Mouse (Mus musculus) neural tube, embryonic 14.5 days (tissue): Measurements from ENCODE around the gene Bdh1. TPM values are rescaled to one million over a fixed set of nuclear protein-coding genes. Genes with fewer than 3 reads are reported as not detected.

Experiments
- ATAC-seq: fragments of 200-750 bp; cut with Nextera tagmentation; 2 replicates; pipeline ENCODE4 v1.8.0; 2017; ENCODE audit warnings: low read depth, mild to moderate bottlenecking, moderate TSS enrichment, moderate library complexity
- H3K27ac ChIP-seq: fragments of 300-500 bp; sonication (generic); 2 replicates; pipeline ENCODE4 v1.5.1; 2014; ENCODE audit warnings: low read depth, mild to moderate bottlenecking, control low read depth, low read length, moderate library complexity, mixed read lengths
- H3K27me3 ChIP-seq: fragments of 300-500 bp; sonication (generic); 2 replicates; pipeline ENCODE4 v1.6.1; 2014; ENCODE audit warnings: low read length; ENCODE audit not compliant: control insufficient read depth, insufficient read depth
- H3K36me3 ChIP-seq: fragments of 300-500 bp; sonication (generic); 2 replicates; pipeline ENCODE4 v1.6.1; 2014; ENCODE audit warnings: low read length, mixed read lengths; ENCODE audit not compliant: control insufficient read depth, insufficient read depth
- H3K4me1 ChIP-seq: fragments of 300-500 bp; sonication (generic); 2 replicates; pipeline ENCODE4 v1.6.1; 2014; ENCODE audit warnings: low read length; ENCODE audit not compliant: control insufficient read depth, insufficient read depth
- H3K4me2 ChIP-seq: fragments of 300-500 bp; sonication (generic); 2 replicates; pipeline ENCODE4 v1.6.1; 2014; ENCODE audit warnings: mild to moderate bottlenecking, low read depth, low read length, control low read depth
- H3K4me3 ChIP-seq: fragments of 300-500 bp; sonication (generic); 2 replicates; pipeline ENCODE4 v1.5.1; 2014; ENCODE audit warnings: low read depth, low read length, control low read depth, mixed read lengths
- H3K9ac ChIP-seq: fragments of 300-500 bp; sonication (generic); replicated peaks from 2 replicates; pipeline ENCODE4 v1.6.1; 2014; ENCODE audit warnings: low read depth, mild to moderate bottlenecking, control low read depth, low read length, mixed read lengths
- H3K9me3 ChIP-seq: fragments of 300-500 bp; sonication (generic); 2 replicates; pipeline ENCODE4 v1.6.1; 2016; ENCODE audit warnings: low read length; ENCODE audit not compliant: control insufficient read depth
- WGBS: fragments of 180-500 bp; shearing (Covaris S2); extraction: QIAGEN DNeasy Blood & Tissue Kit; methylation state at CpG from one replicate; pipeline ENCODE4 v1.1.7; 2014; 5-methylcytosine and 5-hydroxymethylcytosine counted together
- polyA plus RNA-seq: library from polyadenylated mRNA; unstranded; fragments of >200 nt; fragmentation: Nextera tagmentation; extraction: Ambion mirVana; gene quantifications from 2 replicates; pipeline ENCODE4 v1.2.1, GENCODE M21; 2014

Gene Bdh1
- polyA plus RNA-seq, 1 experiment from 2014 or later: 110 TPM

DNA sequence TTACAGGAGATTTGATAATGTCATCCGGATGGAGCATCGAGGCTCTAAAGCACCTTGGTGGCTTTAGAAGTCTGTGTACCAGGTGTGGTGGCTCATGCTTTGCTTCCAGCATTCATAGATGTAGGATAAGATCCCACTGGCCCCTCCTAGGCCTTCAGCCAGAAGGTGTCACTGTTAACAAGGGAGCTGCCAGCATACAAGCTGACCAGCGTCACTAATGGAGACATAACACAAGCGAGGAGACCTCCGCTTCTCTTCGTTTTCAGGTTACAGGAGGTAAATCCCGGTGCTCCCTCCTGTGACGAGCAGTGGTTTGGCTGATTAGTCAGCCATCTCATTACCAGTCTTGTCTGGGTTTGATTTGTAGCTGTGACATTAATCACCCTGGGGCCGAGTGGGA is 14.0 kb downstream of the Bdh1 start:
- H3K27ac ChIP-seq: no peak overlapping the region
- peaks cover 4% of the 10 kb centered on the region for H3K36me3 ChIP-seq
- H3K9me3 ChIP-seq: no peaks in the 10 kb centered on the region
- no peaks in the 10 kb centered on the region for H3K27me3 ChIP-seq
- H3K4me3 ChIP-seq: no peak overlapping the region
- H3K4me1 ChIP-seq: peaks cover 3% of the 10 kb centered on the region; the same call in 1 of the 2 replicates
- ATAC-seq: no peak
- no peak overlapping the region for H3K4me2 ChIP-seq
- no peak overlapping the region for H3K9ac ChIP-seq
- 53% methylated on average over 9 of the region's 9 CpGs for WGBS

DNA sequence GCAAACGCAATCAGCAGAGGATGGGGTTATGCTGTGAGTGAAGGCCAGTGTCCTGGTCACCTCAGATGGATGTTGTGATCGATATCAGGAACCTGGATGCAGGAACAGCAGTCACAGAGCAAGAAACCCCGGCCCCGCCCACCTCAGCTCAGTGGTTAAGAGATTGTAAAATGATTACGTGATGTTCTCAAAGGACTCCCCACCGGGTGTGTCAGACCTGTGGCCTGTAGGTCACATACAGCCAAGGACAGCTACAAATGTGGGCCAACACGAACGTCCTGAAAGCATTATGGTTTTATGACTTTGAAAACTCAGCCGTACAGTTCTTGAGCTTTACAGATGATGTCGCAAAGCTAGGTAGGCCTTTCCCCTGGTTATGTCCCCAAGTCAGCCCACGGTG is 15.3 kb downstream of the Bdh1 start:
- H3K27me3 ChIP-seq: no peaks in the 10 kb centered on the region
- 82% methylated on average over 11 of the region's 11 CpGs for WGBS
- peaks cover 3% of the 10 kb centered on the region; the same call in 1 of the 2 replicates for H3K4me1 ChIP-seq
- no peak for ATAC-seq
- H3K9ac ChIP-seq: no peak overlapping the region
- H3K4me3 ChIP-seq: no peak overlapping the region
- H3K4me2 ChIP-seq: no peak overlapping the region
- no peaks in the 10 kb centered on the region for H3K9me3 ChIP-seq
- peaks cover 4% of the 10 kb centered on the region for H3K36me3 ChIP-seq
- no peak overlapping the region for H3K27ac ChIP-seq

DNA sequence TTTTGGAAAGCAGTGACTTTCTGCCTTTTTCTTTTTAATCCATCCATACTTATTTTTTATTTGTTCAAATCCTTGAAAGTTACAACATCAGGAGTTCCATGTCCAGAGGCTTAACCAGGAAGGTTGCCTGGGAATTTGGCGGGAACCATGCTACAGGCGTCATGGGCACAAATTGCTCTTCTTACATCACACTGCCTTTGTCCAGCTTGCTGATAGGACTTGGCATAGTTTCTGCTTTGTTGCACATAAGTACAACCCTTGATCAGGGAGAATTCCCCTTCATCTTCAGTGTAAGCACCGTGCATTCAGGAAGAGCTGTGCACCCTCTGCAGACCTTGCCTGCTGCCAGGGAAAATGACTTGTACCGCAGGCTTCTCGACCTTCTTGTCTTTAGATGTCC is 17.4 kb downstream of the Bdh1 start:
- WGBS: 94% methylated on average over 5 of the region's 5 CpGs

DNA sequence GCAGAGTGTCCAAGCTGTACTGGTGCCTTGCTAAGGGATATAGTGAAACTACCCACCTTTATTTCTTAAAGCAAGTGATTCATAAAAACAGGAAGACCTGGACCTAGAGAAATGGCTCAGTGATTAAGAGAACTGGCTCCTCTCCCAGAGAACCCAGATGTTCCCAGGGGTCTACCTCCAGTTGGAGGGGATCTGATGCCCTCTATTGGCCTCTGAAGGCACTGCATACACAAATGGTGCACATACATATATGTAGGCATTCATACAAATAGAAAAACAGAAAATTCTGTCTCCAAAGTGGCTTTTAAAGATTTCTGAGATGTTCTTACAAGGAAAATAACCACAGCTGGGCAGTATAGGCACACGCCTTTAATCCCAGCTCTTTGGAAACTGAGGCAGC is 18.0 kb downstream of the Bdh1 start:
- H3K27ac ChIP-seq: no peak overlapping the region
- H3K9me3 ChIP-seq: no peaks in the 10 kb centered on the region
- no peak overlapping the region for H3K9ac ChIP-seq
- no peak overlapping the region for H3K4me2 ChIP-seq
- H3K4me3 ChIP-seq: no peak overlapping the region
- 100% methylated on average over 1 of the region's 1 CpGs for WGBS
- ATAC-seq: no peak
- no peaks in the 10 kb centered on the region for H3K27me3 ChIP-seq
- H3K4me1 ChIP-seq: 0 out of 2 replicates have a peak, but pooled peaks cover 3% of the 10 kb centered on the region
- peaks cover 4% of the 10 kb centered on the region for H3K36me3 ChIP-seq

More for the DNA sequence above, 17.4 kb downstream of the Bdh1 start:
- no peak overlapping the region for H3K27ac ChIP-seq
- no peak overlapping the region for H3K4me3 ChIP-seq
- H3K4me2 ChIP-seq: no peak overlapping the region
- no peak for ATAC-seq
- no peak overlapping the region for H3K9ac ChIP-seq
- H3K4me1 ChIP-seq: 0 out of 2 replicates have a peak, but pooled peaks cover 3% of the 10 kb centered on the region
- H3K9me3 ChIP-seq: no peaks in the 10 kb centered on the region
- no peaks in the 10 kb centered on the region for H3K27me3 ChIP-seq
- peaks cover 4% of the 10 kb centered on the region for H3K36me3 ChIP-seq

DNA sequence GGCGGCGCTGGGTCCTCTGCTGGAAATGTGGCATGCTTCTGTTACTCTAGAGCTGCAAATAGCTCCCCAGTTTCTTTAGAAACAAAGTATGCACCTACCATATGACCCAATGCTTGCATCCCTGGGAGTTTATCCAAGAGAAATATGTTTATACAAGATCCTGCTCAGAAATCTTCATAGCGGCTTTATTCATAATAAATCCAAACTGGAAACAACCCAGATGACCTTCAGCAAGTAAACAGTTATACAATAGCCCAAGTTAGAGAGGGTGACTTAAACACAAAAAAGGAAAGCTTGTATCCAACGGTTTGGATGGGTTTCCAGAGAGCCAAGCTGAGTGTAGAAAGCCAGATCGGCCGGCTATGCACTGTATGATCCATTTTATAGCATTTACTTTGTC is 22.4 kb downstream of the Bdh1 start:
- no peak overlapping the region for H3K27ac ChIP-seq
- no peaks in the 10 kb centered on the region for H3K27me3 ChIP-seq
- H3K9ac ChIP-seq: no peak overlapping the region
- peaks cover 10% of the 10 kb centered on the region for H3K36me3 ChIP-seq
- ATAC-seq: no peak
- no peak overlapping the region for H3K4me3 ChIP-seq
- no peaks in the 10 kb centered on the region for H3K9me3 ChIP-seq
- 95% methylated on average over 6 of the region's 6 CpGs for WGBS
- no peak overlapping the region for H3K4me2 ChIP-seq
- no peaks in the 10 kb centered on the region for H3K4me1 ChIP-seq

DNA sequence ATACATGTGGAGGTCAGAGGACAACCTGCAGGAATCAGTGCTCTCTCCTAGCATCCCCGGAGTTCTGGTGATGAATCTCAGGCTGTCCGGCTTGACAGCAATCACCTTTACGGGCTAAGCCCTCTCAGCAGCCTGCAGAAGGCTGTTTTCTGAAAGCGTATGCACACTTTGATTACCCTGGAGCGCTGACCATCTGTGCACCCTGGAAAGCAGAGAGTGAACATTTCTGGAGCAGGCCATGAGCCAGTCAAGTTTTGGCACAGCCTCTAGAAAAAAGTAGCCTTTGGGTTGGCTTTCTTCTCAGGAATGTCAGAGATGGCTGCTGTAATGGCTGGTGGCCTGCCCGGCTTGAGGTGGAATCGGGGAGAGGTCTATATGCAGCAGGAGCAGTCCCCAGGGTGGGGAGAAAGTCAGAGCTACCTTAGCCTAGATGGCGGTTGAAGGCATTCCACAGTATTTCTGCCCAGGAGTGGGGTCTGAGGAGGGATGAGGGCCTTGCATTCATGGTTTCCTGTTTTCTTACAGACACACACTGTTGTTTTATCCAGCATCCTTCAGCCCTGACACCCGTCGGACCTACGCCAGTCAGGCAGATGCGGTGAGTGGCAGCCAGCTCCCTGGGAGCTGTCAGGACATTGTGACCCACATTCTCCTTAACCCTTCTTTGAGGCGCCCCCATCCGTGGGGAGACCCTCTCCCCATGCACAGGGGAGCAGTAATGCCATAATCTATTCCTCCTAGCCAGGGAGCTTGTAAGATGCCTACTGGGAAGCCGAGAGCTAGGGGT is 24.2 kb downstream of the Bdh1 start:
- WGBS: 78% methylated on average over 15 of the region's 15 CpGs
- no peaks in the 10 kb centered on the region for H3K27me3 ChIP-seq
- no peak for ATAC-seq
- no peak overlapping the region for H3K27ac ChIP-seq
- H3K9me3 ChIP-seq: no peaks in the 10 kb centered on the region
- H3K9ac ChIP-seq: no peak overlapping the region
- H3K4me3 ChIP-seq: no peak overlapping the region
- H3K4me1 ChIP-seq: no peaks in the 10 kb centered on the region
- H3K36me3 ChIP-seq: peaks cover 13% of the 10 kb centered on the region
- no peak overlapping the region for H3K4me2 ChIP-seq

DNA sequence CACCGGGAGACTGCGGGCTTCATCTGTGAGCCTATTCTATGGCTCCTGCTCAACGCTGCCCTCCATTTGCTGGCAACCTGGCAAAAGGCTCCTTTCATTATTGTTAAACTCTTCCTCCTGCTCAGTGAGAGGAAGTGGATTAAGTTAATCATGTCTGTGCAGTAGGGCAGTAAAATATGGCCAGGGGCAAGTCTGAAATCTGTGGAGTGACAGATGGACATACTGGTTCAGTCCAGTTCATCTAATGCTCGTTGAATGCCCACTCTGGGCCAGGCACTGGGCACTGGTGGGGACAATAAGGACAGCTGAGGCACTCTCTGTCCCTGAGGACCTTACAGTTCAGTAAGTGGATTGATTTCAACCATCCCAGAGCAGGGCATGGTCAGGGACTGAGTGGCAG is 27.9 kb downstream of the Bdh1 start:
- ATAC-seq: no peak

DNA sequence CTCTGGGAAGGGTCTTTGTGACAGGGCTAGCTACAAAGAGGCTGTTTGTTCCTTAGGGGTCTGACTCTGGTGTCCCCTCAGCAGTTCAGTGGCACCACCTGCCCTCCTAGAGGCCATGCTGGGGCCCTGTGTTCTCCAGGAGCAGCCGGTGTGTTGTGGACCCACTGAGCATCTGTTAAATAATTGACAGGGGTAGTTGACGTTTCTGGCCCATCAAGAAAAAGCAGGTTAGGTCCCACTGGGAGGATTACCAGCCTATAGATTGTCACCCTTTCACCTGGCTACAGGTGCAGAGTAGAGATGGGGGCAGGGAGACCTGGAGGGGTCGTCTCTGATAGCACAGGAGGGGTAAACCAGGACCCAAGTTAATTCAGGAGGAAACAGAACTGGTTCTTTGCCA is 29.2 kb downstream of the Bdh1 start:
- H3K9ac ChIP-seq: no peak overlapping the region
- no peak overlapping the region for H3K4me3 ChIP-seq
- H3K4me1 ChIP-seq: no peaks in the 10 kb centered on the region
- H3K9me3 ChIP-seq: no peaks in the 10 kb centered on the region
- WGBS: 71% methylated on average over 3 of the region's 3 CpGs
- no peak overlapping the region for H3K27ac ChIP-seq
- ATAC-seq: no peak
- H3K27me3 ChIP-seq: no peaks in the 10 kb centered on the region
- H3K4me2 ChIP-seq: no peak overlapping the region
- H3K36me3 ChIP-seq: peaks cover 18% of the 10 kb centered on the region

More for the DNA sequence above, 27.9 kb downstream of the Bdh1 start:
- H3K27ac ChIP-seq: no peak overlapping the region
- H3K4me2 ChIP-seq: no peak overlapping the region
- no peak overlapping the region for H3K4me3 ChIP-seq
- peaks cover 14% of the 10 kb centered on the region for H3K36me3 ChIP-seq
- H3K4me1 ChIP-seq: no peaks in the 10 kb centered on the region
- no peak overlapping the region for H3K9ac ChIP-seq
- no peaks in the 10 kb centered on the region for H3K9me3 ChIP-seq
- H3K27me3 ChIP-seq: no peaks in the 10 kb centered on the region
- 76% methylated on average over 4 of the region's 4 CpGs for WGBS

DNA sequence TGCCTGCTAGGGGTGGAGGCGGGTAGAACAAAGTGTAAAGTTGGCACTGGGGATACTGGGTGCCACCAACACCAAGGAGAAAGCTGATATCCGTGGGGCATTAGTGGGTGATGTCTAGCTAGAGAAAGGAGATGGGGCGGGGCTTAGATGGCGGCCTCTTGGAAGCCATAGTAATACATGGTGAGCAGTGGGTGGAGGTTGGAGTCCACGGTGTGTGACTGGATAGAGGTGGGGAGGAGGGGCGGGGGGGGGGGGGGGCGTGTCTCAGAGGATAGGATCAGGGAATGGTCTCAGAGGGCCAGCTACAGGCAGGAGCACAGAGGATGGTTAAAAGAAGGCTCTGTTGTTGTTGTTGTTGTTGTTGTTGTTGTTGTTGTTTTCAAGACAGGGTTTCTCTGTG is 30.4 kb downstream of the Bdh1 start:
- no peak for ATAC-seq
- Histone ChIP-seq H3K4me1 (no peaks in the 10 kb centered on the region), H3K27ac (no peak overlapping the region), H3K27me3 (no peaks in the 10 kb centered on the region), H3K9me3 (no peaks in the 10 kb centered on the region), H3K9ac (no peak overlapping the region), H3K4me2 (no peak overlapping the region), H3K36me3 (peaks cover 19% of the 10 kb centered on the region), H3K4me3 (no peak overlapping the region)
- 73% methylated on average over 5 of the region's 7 CpGs for WGBS
